Mouse (Mus musculus): ENCODE measurements around the gene Stk10.

GRCm38 (mm10) chr11:32590205-32590604 lies 57.1 kb downstream of the Stk10 start:
- TF ChIP-seq CTCF (IDR thresholded peaks at IDR 0.05; ENCODE audit: borderline replicate concordance, extremely low read depth, insufficient read depth, insufficient read length): no peak
- TF ChIP-seq POLR2A (IDR thresholded peaks at IDR 0.05; ENCODE audit: borderline replicate concordance, extremely low read depth, insufficient read depth, insufficient read length, poor library complexity, severe bottlenecking): no peak

All from brain, embryonic 14.5 days (tissue).